Mouse (Mus musculus) monocyte, adult 2 months (primary cell): ENCODE measurements at regions not wholly inside any gene's neighbourhood (a gene's known extent, or its start where the extent isn't known, plus 50 kb on each side); places are given as distances from the start of the nearest gene placed in this dataset.
A peak's percentile ranks its signal among the peaks of the same experiment; 100 is the strongest.

Source experiments
- DNase-seq, 2 experiments: peaks; one replicate each; pipeline ENCODE4 v3.0.0; 2022; ENCODE audit warnings: low spot score in 2 of 2, low read depth in 1 of 2

DNA sequence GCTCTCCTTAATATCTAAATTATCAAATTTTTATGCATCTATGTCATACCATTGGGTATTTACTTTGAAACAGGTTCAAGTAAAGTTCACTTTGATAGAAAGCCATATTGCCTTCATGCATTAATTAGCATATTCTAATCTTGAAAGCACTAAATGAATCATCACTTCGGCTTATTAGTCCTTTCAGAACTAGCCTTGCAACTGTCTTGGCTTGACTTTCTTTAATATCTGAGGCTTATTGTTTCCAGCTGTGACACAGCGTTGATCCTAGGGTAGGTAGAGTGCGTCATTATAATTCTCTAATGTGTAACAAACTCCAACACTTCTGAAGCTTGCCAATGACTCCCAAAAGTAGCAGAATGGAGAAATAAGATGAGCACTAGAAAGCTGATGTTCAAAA, 169.9 kb upstream of the Dab2 start:
- DNase-seq: no peak

DNA sequence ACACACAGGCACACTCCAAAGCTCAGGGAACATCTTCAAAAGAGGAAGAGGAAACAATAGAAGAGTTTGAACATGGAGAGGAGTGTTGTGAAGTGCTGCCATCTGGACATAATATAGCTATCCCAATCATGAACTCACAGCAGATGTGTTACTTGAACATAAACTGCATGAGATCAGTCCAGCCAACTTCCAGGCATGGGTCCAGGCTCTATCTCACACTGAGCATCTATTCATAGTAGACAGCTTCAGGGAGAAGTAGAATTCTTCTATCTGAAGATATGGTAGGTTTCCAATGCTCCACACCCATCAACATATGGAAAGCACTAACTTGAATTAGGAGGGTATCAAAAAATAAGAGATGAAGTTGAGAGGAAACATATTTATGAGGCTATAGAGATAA, 167.4 kb upstream of the Dab2 start:
- no peak for DNase-seq

DNA sequence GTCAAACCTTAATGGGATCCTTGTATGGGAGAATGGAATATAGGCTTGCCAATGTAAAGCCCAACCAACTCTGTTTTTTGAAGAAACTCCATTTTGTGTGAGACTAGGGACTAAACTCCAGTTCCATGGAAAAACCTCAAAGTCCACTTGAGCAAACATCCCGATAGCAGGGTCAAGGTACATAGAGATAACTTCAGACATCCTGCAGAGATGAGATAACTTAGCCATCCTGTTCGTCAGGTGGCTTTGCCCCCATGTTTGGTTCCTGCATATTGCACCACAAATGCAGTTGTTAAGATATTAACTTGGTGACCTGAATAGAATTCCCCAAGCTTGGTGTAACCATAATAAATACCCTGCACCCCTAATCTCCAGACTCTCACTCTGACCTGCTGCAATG, 154.5 kb upstream of the Dab2 start:
- DNase-seq: no peak

DNA sequence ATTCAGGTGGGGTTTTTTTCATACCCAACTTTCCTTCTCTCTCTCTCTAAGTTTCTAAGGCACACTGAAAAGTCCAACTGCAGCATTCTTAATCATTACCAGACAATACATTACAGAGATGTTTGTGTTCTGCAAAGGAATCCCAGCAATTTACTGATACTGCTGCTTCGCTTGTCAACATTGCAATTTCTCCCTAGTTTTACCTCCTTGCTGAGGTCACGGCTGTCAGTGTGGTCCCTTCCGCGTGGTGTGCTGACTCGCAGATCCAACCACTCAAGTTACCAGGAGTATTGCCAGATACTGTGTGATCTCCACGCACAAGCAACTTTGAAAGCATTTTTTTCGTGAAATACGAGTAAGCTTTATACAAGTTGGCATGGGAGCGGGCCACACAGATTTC, 144.9 kb upstream of the Dab2 start:
- DNase-seq: no peak

DNA sequence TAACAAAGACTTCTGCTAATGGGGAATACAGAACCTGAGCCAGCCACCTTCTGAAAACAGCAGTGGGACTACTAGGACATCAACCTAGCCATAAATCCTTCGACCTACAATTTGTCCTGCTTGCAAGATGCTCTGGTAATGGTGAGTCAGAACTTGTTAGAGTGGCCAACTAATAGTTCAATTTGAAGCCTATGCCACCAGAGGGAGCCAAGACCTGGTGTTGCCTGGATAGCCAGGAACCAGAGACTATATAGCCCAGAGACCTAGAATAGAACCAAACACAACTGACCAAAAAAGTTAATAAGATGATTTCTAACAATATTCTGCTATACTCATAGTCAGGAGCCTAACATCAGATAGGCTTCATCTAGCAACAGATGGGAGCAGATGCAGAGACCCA, 119.3 kb upstream of the Dab2 start:
- DNase-seq: no peak

DNA sequence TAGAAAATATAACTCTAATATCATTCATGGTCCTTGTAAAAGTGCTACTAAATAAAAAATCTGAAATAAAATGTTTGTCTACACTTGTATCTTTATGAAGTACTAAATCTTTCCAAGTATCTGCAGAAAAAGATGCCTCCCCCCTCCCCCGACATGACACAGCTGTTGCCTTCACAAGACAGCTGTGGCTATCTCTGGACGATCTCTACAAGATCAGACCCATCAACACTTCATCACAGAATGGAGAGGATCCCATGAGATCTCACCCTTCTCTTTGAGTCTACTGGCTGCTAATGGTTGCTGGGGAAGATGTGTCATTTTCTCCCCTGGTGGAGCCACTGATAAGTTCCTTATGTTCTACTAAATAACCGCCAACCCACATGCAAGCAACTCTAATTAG, 116.0 kb upstream of the Dab2 start:
- no peak for DNase-seq

DNA sequence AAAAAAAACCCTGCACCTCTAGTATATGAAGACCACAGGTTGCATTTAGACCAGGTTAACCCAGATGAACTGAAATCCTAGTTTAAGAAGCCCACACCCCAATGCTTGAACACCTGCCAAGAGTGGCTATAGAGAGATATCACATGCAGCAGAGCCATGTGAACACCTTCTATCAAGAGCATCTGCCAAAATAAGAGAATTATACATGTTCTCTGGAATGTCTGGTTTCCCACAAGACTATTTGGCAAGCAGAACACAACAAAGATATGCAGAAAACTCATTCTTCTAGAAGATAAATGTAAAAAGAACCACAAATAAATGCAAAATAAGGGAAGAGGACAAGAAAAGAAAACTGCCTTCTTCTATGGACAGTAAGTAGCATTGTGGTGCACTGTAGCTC, 107.7 kb upstream of the Dab2 start:
- no peak for DNase-seq

DNA sequence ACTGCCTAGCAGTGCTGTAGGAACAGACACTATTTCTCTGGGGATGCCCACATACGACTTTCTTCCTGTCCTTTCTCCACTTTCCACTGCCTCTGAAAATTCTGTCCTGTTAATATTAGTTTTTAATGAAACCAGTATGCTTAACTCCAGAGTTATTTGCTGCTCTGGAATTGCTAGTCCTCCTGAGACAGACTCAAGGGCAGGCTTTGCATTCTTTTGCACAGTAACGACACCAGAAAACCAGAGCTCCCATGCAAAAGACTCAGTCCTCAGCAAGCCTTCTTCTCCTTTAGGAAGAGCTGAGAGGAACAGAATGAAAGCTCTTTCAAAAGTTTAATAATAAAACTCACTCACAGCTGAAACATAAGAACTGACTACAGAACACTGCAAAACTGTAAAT, 92.3 kb upstream of the Dab2 start:
- DNase-seq: no peak

DNA sequence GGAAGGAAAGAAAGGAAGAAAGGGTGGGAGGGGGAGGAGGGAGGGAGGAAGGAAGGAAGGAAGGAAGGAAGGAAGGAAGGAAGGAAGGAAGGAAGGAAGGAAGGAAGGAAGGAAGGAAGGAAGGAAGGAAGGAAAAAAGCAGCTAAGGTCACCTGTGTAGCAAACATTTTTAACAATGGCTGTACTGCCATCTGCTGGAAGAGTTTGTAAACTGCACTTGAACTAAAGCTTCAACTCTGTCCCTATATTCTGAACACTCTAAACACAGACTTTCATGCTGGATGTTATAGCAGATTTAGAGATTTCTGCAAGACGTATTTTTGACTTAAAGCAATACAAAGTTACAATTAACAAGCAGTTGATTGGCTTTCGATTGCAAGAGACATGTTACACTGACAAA, 90.3 kb upstream of the Dab2 start:
- no peak for DNase-seq

DNA sequence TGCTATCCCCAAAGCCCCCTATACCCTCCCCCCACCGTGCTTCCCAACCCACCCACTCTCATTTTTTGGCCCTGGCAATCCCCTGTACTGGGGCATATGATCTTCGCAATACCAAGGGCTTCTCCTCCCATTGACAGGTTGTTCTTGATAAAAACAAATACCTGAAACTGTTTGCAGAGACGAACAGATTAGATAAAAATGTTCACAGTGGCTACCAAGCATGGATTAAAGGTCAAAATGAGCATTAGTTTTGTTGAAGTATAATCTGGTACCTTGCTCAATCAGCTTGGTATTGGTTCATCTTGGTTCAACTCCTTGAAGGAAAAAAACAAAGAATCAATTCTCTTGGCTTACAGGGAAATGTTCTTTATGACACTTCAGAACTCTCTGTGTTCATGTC, 81.5 kb upstream of the Dab2 start:
- DNase-seq: no peak

DNA sequence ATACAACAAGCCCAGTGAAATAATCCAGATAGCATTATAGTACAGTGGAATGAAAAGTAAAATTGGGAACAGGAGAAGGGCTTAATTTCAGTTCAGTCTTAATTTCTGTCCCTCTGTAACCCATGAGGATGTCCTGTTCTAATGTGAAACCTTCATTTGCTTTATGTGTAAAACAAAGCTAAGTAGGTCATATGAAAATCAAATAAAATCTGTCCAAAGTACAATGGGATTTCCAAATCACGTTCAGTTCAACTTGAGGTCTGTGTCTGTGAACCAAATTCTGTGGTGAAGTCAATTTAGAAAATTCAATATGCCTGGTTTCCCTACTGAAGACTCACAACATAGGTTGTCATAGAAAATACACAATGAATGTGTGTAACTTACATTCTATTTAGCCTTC, 74.4 kb upstream of the Dab2 start:
- DNase-seq: no peak

DNA sequence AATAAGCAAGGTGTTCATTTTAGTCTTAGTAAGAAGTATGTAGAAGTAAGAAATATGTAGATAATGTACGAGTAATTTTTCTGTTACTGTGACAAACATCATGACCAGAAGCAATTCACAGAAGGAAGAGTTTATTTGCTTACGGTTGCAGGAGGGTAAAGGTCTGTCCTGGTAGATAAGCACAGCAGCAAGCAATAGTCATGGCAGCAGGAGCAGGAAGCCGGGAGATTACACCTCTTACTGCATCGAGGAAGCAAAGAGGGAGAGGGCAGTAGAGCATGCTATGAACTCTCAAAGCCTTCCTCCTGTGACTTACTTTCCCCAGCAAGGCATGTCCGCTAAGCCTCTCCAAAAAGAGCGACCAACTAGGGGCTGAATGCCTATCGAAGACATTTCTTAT, 69.0 kb upstream of the Dab2 start:
- DNase-seq: no peak

DNA sequence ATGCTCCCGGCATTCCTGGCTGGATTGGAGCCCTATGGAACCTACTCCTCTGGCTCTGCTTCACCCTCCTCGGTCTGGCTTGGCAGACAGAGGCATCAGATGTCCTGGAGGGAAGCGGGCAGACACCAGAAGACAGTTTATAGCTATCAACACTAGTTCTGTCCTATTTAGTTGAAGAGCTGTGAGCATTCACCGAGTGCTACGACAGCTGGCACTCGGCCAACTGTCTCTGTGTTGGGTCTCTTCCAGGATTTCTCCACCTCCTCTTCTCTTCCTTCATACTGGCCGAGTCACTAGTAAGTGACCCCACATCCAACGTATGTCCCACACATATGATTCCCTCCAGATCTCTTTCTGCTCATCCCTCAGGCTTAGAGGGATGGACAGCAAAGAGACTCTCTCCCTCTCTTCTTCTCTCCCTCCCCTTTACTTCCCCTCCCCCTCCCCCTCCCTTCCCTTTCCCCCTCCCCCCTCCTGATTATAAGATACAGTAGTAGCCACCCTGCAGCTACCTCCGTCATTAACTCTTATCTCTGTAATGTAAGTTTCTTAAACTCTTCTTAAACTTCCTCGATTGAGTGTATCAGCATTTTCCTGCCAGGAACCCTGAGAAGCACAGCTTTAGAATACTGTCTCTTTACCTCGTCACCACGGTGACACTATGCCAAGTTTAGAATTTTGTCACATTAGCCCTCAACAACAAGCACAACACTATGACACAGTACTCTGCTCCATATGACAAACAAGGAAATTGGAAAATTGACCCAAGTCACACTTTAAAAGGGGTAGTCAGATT, 68.1 kb upstream of the Dab2 start:
- DNase-seq: no peak

DNA sequence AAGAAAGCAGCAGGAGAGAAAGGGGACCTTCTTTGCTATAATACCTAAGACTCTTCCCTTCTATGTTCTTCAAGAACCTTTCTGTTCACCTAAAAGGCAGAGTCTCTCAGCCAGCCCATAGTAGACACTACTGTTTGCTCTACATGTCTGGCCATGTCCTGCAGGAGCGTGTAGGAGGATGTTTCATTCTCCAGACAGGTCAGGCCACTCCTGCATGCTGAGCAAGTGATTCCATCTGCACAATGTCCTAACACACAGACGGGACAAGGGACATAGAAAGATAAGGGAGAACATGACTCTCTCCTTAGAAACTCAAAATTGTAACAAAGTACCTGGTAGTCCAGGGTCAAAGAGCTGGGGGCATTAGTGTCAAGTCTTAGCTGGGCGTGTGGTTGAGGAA, 66.0 kb upstream of the Dab2 start:
- no peak for DNase-seq

DNA sequence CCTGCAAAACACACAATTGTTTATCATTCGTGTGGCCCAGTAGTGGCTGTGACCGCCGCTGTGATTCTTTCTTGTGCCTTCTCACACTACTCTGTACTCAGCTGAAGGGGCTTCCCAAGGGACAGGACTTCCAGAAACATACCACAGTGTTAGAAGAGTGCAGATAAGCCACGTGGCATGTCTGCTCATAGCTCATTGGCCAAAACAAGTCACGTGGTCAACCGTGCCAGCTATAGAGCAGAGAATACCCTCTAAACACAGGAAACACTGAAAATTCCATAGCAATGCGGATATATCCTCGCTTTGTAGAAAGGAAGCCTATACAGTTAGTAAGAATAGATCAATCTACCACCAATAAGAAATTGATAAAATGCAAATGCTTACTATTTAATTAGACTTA, 63.0 kb upstream of the Dab2 start:
- DNase-seq: no peak

DNA sequence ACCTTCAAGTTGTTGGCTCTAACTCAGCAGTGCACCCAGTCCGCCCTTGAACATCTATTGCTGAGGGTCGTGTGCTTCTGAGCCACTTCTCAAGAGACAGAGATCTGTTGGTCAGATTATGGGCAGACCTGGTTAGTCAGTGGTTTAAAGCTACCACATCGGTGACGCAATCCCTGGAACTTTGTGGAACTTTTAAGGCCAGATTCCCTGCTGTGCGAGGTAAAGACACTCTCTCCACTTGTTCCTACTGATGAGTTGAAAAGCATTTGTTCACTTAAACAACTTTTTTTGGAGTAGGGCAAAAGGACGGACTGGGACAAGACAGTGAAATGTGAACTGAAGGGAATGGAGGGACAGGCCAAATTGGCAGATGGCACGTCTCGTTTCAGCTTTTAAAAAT, 61.9 kb upstream of the Dab2 start:
- DNase-seq: no peak

DNA sequence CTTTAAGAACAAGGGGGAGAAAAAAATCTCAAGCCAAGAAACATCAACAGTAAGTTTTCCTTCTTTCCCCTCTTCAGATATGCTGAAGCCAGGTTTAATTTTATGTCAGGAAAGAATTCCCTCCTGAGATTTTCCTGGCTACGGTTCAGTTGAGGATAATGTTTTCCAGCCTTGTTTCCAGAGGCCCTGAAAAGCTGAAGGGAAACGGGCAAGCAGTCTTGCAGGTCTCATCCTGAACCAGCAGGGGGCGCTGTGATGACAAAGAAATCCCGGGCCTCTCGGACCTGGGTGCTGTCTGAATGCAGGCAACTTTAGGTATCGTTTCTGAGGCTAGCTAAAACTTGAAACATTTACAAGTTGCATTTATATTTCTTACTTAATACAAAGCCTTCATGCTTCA, 61.5 kb upstream of the Dab2 start:
- DNase-seq: peak; percentile 7 to 62

DNA sequence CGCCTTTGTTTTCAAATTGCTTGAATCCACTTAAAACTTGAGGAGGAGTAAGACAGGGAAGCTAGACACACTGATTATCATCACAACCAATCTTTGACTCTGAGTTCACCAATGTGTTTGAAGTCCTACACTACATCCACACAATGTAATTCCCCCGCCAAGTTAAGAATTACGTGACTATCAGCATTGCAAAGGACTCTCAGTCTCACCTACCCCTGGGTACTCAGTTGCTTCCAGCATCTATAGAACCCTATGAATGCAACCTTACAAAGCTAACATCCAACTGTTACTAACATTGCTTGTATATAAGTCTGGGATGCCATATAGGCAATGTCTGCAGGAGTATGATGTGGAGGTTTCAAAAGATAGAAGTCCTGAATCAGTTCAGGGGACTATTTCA, 60.8 kb upstream of the Dab2 start:
- DNase-seq: no peak

DNA sequence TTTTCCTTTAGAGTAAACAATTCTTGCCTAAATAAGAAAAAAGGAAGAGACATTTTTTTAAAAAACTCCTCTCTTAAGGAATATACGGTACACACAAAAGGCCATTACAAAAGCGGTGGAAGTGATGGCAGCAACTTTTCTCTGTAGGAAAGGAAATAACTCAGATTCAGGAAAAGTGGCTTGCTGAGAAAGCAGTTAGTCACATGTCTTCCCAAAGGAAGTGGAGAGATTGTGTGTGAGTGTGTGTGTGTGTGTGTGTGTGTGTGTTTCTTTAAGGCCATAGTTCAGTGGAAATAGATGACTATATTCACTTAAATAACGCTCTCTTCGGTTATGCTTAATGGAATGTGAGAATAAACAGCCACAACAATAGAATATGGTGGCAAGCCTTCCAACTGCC, 57.5 kb upstream of the Dab2 start:
- DNase-seq: no peak

DNA sequence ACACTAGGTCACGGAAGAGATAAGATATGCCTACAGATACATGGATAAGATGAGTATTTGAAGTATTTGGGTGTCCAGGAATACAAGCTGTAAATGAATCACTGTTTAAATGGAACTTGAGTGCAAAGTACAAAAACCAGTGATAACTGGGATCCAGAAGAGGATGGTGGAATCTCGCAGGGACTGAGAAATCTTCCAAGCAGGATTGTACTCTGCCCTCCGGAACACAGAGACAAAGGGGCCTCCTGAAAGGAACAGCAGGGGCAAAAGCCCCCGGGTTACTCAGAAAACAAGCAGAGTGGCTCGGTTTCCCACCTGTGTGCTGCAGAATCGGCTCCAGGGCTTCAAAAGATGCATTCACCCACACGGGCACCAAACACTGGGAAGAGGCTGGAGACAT, 55.2 kb upstream of the Dab2 start:
- no peak for DNase-seq

DNA sequence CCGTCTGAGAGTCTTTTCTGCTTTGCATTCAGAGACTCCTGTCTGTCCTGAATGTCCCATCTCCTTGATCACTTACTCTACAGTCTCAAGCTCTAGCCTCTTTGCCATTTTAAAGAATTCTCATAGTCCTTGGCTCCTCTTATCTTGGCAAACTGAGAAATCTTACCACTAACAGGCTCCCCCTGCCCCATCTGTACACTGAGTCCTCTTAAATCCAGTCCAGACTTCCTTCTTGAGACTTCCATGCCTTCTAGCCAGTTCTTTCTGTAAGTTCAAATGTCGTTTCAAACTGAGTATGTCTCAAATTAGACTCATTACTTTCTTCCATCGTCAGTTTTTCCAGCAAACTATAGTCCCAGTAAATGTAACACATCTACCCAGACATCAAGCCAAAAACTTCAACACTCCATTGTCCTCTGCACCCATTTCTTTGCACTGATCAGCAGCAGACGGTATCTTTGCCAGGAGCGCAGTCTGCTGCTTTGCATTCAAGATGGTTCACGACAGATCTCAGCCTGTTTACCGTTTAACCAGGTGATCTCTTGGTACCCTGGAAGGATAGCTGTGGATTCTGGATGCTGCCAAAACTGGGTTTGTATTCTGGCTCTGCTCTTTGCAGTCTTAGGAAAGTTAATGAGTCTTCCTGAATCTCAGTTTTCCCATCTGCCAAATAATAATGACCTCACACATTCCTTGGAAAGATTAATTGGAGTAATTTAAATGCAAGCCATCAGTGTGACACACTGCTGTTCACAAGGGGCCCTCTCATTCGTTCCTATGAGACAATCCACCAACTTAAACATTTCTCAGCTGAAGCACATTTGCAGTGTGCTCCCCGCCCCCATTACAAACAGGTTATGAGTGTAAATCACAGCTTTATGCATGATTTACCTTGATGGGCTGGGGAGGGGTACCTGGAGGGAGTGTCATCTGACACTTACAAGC, 53.4 kb upstream of the Dab2 start:
- DNase-seq: no peak

DNA sequence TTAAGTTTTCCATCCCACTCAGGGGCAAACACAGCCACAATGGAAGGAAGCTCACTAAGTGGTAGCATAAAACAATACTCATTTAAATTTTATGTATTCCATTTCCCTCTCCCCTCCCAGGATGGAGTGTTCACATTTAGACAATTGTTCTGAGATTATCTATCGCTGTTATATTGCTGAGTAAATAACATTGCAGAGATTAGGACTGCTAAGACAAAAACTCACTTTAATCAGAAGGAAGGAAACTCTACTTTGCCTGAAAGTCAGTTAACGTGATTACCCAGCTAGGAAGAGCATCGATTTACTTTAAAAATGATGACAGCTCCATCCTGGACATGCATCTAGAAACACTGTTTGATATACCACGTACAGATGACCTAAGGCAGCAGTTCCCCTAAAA, 51.1 kb upstream of the Dab2 start:
- no peak for DNase-seq
